Mouse (Mus musculus): ENCODE results near the gene 1700123O20Rik. TPM values are rescaled to one million over a fixed set of nuclear protein-coding genes. Genes with fewer than 3 reads are reported as not detected.
A peak's percentile ranks its signal among the peaks of the same experiment; 100 is the strongest.

1700123O20Rik gene
- polyA plus RNA-seq, 1 experiment: 47.4 TPM

DNA sequence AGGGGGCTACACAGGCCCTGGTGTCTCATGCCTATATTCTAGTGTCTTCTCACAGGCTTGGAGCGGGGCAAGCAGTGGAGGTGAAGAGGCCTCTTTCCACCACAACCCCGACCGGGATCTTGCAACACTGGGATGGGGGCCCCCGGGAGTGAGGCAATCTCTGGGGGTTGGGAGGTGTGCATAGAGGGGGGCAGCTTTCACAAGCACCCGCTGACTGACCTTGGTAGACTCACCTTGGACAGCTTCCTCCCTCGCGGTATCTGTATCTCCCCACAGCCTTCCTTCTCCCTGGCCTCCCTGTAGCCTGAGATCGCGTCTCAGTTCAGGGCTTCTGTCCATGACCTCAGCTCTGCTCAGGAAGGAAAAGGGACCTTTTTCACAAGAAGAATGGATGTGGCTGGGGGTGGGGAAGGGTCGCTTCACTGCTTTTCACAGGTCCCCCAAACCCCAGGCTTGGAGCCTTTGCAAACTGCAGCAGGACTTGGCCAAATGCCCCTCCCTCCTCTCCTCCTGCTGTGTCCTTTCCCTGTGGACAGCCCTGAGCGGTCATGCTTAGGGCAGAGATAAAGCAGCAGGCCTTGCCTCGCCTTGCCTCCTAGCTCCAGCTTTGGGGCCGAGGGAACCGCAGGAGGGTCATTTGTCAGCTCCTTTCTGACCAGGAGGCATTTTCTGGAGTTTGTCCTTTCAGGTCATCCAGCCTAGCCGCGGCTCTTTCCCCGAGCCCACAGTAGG is 20.7 kb downstream of the 1700123O20Rik start:
- WGBS: 70% methylated on average over 17 of the region's 17 CpGs
- no peak overlapping the region for H3K4me3 ChIP-seq (ENCODE audit: low read depth, low read length)
- H3K27ac ChIP-seq (ENCODE audit: insufficient read depth, low read depth, low read length): no peak overlapping the region
- no peaks in the 10 kb centered on the region for H3K36me3 ChIP-seq (ENCODE audit: control insufficient read depth, insufficient read depth, low read length)
- H3K27me3 ChIP-seq (ENCODE audit: control insufficient read depth, insufficient read depth, low read length): no peaks in the 10 kb centered on the region
- TF ChIP-seq POLR2A (IDR thresholded peaks at IDR 0.05; ENCODE audit: low read depth, low read length) (no peak), CTCF (IDR thresholded peaks at IDR 0.05; ENCODE audit: extremely low read depth, insufficient read length, insufficient replicate concordance, low read depth, low read length) (no peak)
- H3K4me1 ChIP-seq (ENCODE audit: control insufficient read depth, insufficient read depth, insufficient read length, low read length): peaks cover 6% of the 10 kb centered on the region

DNA sequence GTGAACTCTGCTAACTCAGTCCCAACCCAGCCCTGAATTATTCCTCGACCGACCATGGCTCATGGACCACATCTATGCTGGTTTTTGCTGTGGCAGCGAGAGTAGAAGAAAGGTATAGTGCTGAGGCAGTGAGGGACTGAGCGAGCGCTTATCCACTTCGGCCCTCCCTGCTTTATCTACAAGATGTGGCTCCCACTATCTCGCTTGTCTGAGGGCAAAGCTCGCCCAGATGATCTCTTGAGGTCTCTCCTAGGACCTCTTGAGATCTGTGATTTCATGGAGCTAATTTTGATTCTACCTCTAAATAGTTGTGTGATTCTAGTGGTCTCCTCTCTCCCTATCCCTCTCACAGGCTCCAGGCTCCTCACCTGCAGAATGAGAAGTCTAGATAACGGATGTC is 23.0 kb downstream of the 1700123O20Rik start:
- Histone ChIP-seq H3K27ac (ENCODE audit: insufficient read depth, low read depth, low read length) (no peak overlapping the region), H3K4me3 (ENCODE audit: low read depth, low read length) (no peak overlapping the region), H3K36me3 (ENCODE audit: control insufficient read depth, insufficient read depth, low read length) (no peaks in the 10 kb centered on the region), H3K27me3 (ENCODE audit: control insufficient read depth, insufficient read depth, low read length) (no peaks in the 10 kb centered on the region), H3K4me1 (ENCODE audit: control insufficient read depth, insufficient read depth, insufficient read length, low read length) (peaks cover 8% of the 10 kb centered on the region)
- TF ChIP-seq CTCF (IDR thresholded peaks at IDR 0.05; ENCODE audit: extremely low read depth, insufficient read length, insufficient replicate concordance, low read depth, low read length) (no peak), POLR2A (IDR thresholded peaks at IDR 0.05; ENCODE audit: low read depth, low read length) (no peak)
- 68% methylated on average over 9 of the region's 9 CpGs for WGBS

- no peaks in the 10 kb centered on the region for H3K27me3 ChIP-seq (ENCODE audit: control insufficient read depth, insufficient read depth, low read length)
- TF ChIP-seq CTCF (IDR thresholded peaks at IDR 0.05; ENCODE audit: extremely low read depth, insufficient read length, insufficient replicate concordance, low read depth, low read length) (no peak), POLR2A (IDR thresholded peaks at IDR 0.05; ENCODE audit: low read depth, low read length) (no peak)
- peak within 1 kb of the TSS; percentile 14 for H3K4me3 ChIP-seq (ENCODE audit: low read depth, low read length)
- H3K36me3 ChIP-seq (ENCODE audit: control insufficient read depth, insufficient read depth, low read length): no peaks in the 10 kb centered on the region
- WGBS: 80% methylated on average over 7 of the region's 7 CpGs
- no peak within 1 kb of the TSS for H3K27ac ChIP-seq (ENCODE audit: insufficient read depth, low read depth, low read length)
- peaks cover 2% of the 10 kb centered on the region for H3K4me1 ChIP-seq (ENCODE audit: control insufficient read depth, insufficient read depth, insufficient read length, low read length)
Measured at GRCm38 (mm10) chr14:54712074-54712473, 26.1 kb downstream of the 1700123O20Rik start, which contains the start of gene Cebpe. TSS of gene Cebpe (minus strand) at chr14:54712174.

DNA sequence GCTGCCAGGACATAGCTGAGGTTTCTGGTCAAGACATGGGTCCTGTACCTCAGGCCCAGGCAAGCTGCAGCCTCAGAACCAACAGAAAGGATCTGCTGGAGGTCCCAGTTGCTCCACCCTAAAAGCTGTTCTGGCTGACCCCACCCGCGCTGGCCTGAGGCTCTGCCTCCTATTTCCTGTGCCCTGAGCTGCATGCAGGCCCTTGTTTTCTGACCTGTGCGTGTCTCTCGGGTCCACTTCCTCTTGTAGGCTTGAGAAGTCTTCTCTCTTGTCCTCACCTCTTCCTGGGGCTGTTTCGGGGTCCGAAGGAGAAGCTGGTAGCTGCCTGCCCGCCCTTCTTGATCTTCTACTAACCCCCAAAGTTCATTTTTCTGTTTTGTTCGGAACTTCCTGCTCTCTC is 26.8 kb downstream of the 1700123O20Rik start:
- Histone ChIP-seq H3K4me1 (ENCODE audit: control insufficient read depth, insufficient read depth, insufficient read length, low read length) (peaks cover 2% of the 10 kb centered on the region), H3K27ac (ENCODE audit: insufficient read depth, low read depth, low read length) (no peak overlapping the region), H3K4me3 (ENCODE audit: low read depth, low read length) (no peak overlapping the region), H3K27me3 (ENCODE audit: control insufficient read depth, insufficient read depth, low read length) (no peaks in the 10 kb centered on the region), H3K36me3 (ENCODE audit: control insufficient read depth, insufficient read depth, low read length) (no peaks in the 10 kb centered on the region)
- TF ChIP-seq POLR2A (IDR thresholded peaks at IDR 0.05; ENCODE audit: low read depth, low read length) (no peak), CTCF (IDR thresholded peaks at IDR 0.05; ENCODE audit: extremely low read depth, insufficient read length, insufficient replicate concordance, low read depth, low read length) (no peak)
- WGBS: 74% methylated on average over 8 of the region's 8 CpGs

- 1% methylated on average over 13 of the region's 13 CpGs for WGBS
- H3K36me3 ChIP-seq (ENCODE audit: control insufficient read depth, insufficient read depth, low read length): no peaks in the 10 kb centered on the region
- H3K4me1 ChIP-seq (ENCODE audit: control insufficient read depth, insufficient read depth, insufficient read length, low read length): peaks cover 2% of the 10 kb centered on the region
- no peaks in the 10 kb centered on the region for H3K27me3 ChIP-seq (ENCODE audit: control insufficient read depth, insufficient read depth, low read length)
- peak; percentile 34; the same call in 1 of the 2 replicates for TF ChIP-seq CTCF (IDR thresholded peaks at IDR 0.05; ENCODE audit: extremely low read depth, insufficient read length, insufficient replicate concordance, low read depth, low read length)
- no peak for TF ChIP-seq POLR2A (IDR thresholded peaks at IDR 0.05; ENCODE audit: low read depth, low read length)
- no peak overlapping the region for H3K27ac ChIP-seq (ENCODE audit: insufficient read depth, low read depth, low read length)
- peak overlapping the region; percentile 49 for H3K4me3 ChIP-seq (ENCODE audit: low read depth, low read length)
Measured at GRCm38 (mm10) chr14:54714121-54714520, 28.1 kb downstream of the 1700123O20Rik start.

GRCm38 (mm10) chr14:54714617-54715081 is 28.6 kb downstream of the 1700123O20Rik start:
- Histone ChIP-seq H3K4me3 (ENCODE audit: low read depth, low read length) (peak overlapping the region; percentile 51), H3K36me3 (ENCODE audit: control insufficient read depth, insufficient read depth, low read length) (no peaks in the 10 kb centered on the region), H3K4me1 (ENCODE audit: control insufficient read depth, insufficient read depth, insufficient read length, low read length) (peaks cover 2% of the 10 kb centered on the region), H3K27me3 (ENCODE audit: control insufficient read depth, insufficient read depth, low read length) (no peaks in the 10 kb centered on the region), H3K27ac (ENCODE audit: insufficient read depth, low read depth, low read length) (no peak overlapping the region)
- no peak for TF ChIP-seq CTCF (IDR thresholded peaks at IDR 0.05; ENCODE audit: extremely low read depth, insufficient read length, insufficient replicate concordance, low read depth, low read length)
- no peak for TF ChIP-seq POLR2A (IDR thresholded peaks at IDR 0.05; ENCODE audit: low read depth, low read length)
- under 1% methylated on average over 15 of the region's 15 CpGs for WGBS

GRCm38 (mm10) chr14:54715402-54715801 is 29.4 kb downstream of the 1700123O20Rik start:
- 0 out of 2 replicates have a peak, but pooled peaks cover 3% of the 10 kb centered on the region for H3K36me3 ChIP-seq (ENCODE audit: control insufficient read depth, insufficient read depth, low read length)
- H3K4me1 ChIP-seq (ENCODE audit: control insufficient read depth, insufficient read depth, insufficient read length, low read length): peaks cover 2% of the 10 kb centered on the region
- H3K27ac ChIP-seq (ENCODE audit: insufficient read depth, low read depth, low read length): no peak overlapping the region
- no peaks in the 10 kb centered on the region for H3K27me3 ChIP-seq (ENCODE audit: control insufficient read depth, insufficient read depth, low read length)
- H3K4me3 ChIP-seq (ENCODE audit: low read depth, low read length): no peak overlapping the region
- TF ChIP-seq POLR2A (IDR thresholded peaks at IDR 0.05; ENCODE audit: low read depth, low read length): no peak
- TF ChIP-seq CTCF (IDR thresholded peaks at IDR 0.05; ENCODE audit: extremely low read depth, insufficient read length, insufficient replicate concordance, low read depth, low read length): no peak
- 79% methylated on average over 1 of the region's 1 CpGs for WGBS

All from small intestine, adult 2 months (tissue).